ENCODE assay signal across 17 mouse cellular contexts in genomic region chr11:67599141-67599540, GRCm38 (mm10).
"Had no signal": no experiment of that assay in that cellular context is flagged by ENCODE, and none has a peak within 500 bp of the region (broad histone marks: within the 10 kb centered on the region; RNA-seq: fewer than 3 reads in every experiment).

No protein-coding gene starts in this region.

- H3K4me3 ChIP-seq: intestine, embryonic 15.5 days; limb, embryonic 13.5 days; liver, embryonic 15.5 days; midbrain, embryonic 10.5 days; midbrain, embryonic 15.5 days; neural tube, embryonic 13.5 days had no signal

- H3K9me3 ChIP-seq: intestine, embryonic 15.5 days; limb, embryonic 13.5 days; liver, embryonic 15.5 days; midbrain, embryonic 10.5 days; midbrain, embryonic 15.5 days; neural tube, embryonic 13.5 days had no signal

- ATAC-seq: intestine, embryonic 15.5 days; midbrain, embryonic 15.5 days had no signal

- H3K36me3 ChIP-seq: intestine, embryonic 15.5 days; limb, embryonic 13.5 days; liver, embryonic 15.5 days; midbrain, embryonic 10.5 days; midbrain, embryonic 15.5 days; neural tube, embryonic 13.5 days had no signal

- H3K27me3 ChIP-seq: intestine, embryonic 15.5 days; limb, embryonic 13.5 days; liver, embryonic 15.5 days; midbrain, embryonic 15.5 days; neural tube, embryonic 13.5 days had no signal

- H3K27ac ChIP-seq: intestine, embryonic 15.5 days; limb, embryonic 13.5 days; liver, embryonic 15.5 days; midbrain, embryonic 10.5 days; midbrain, embryonic 15.5 days; neural tube, embryonic 13.5 days had no signal

- H3K9ac ChIP-seq: intestine, embryonic 15.5 days; limb, embryonic 13.5 days; liver, embryonic 15.5 days; lung, embryonic 14.5 days; midbrain, embryonic 15.5 days; neural tube, embryonic 13.5 days had no signal

- H3K4me1 ChIP-seq: intestine, embryonic 15.5 days; liver, embryonic 15.5 days had no signal

- DNase-seq: kidney, adult 18-20 months; kidney, postnatal 10 days; kidney, postnatal 4 days; layer of hippocampus, postnatal 36 days; left cerebral cortex, postnatal 4 days; lung, embryonic 14.5 days; lung, postnatal 10 days; lung, postnatal 4 days; spleen, adult 18-20 months; thymus, adult 18-20 months; thymus, postnatal 14 days had no signal

- H3K4me2 ChIP-seq: intestine, embryonic 15.5 days; limb, embryonic 13.5 days; liver, embryonic 15.5 days; lung, embryonic 14.5 days; midbrain, embryonic 15.5 days; neural tube, embryonic 13.5 days had no signal
